Mouse (Mus musculus): ENCODE measurements at regions not wholly inside any gene's neighbourhood (a gene's known extent, or its start where the extent isn't known, plus 50 kb on each side); places are given as distances from the start of the nearest gene placed in this dataset.
A peak's percentile ranks its signal among the peaks of the same experiment; 100 is the strongest.

DNA sequence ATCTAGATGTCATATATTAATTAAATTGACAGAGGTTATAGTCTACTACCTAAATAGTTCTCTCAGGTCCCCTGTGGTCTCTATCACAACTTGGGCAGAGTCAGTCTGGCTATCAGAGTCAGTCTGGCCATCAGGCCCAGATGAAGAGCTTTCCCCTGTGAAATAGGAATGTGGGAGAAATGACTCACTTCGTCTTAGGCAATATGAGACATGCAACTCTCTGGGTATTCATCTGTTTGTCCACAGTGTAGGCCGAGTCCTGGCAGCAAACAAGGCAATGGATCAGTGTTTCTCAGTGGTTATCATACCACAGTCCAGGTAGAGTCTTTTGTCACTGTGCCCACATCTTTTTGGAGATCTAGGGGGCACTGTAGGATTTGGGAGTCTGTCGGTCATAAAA lies 156.0 kb downstream of the Gm10260 start:
- no peak for DNase-seq (ENCODE audit: low read depth)
- TF ChIP-seq POLR2A (IDR thresholded peaks at IDR 0.05; ENCODE audit: borderline replicate concordance, extremely low read depth, insufficient read depth, insufficient read length, poor library complexity, severe bottlenecking) (no peak), CTCF (IDR thresholded peaks at IDR 0.05; ENCODE audit: borderline replicate concordance, extremely low read depth, insufficient read depth, insufficient read length) (no peak)

- no peak for TF ChIP-seq POLR2A (IDR thresholded peaks at IDR 0.05; ENCODE audit: borderline replicate concordance, extremely low read depth, insufficient read depth, insufficient read length, poor library complexity, severe bottlenecking)
- TF ChIP-seq CTCF (IDR thresholded peaks at IDR 0.05; ENCODE audit: borderline replicate concordance, extremely low read depth, insufficient read depth, insufficient read length) = no peak
- no peak for DNase-seq (ENCODE audit: low read depth)
Observed at GRCm38 (mm10) chr13:97601135-97601730, 159.2 kb downstream of the Gm10260 start.

GRCm38 (mm10) chr13:97600136-97600535 lies 160.3 kb downstream of the Gm10260 start:
- no peak for DNase-seq (ENCODE audit: low read depth)
- TF ChIP-seq POLR2A (IDR thresholded peaks at IDR 0.05; ENCODE audit: borderline replicate concordance, extremely low read depth, insufficient read depth, insufficient read length, poor library complexity, severe bottlenecking) = no peak
- no peak for TF ChIP-seq CTCF (IDR thresholded peaks at IDR 0.05; ENCODE audit: borderline replicate concordance, extremely low read depth, insufficient read depth, insufficient read length)

DNA sequence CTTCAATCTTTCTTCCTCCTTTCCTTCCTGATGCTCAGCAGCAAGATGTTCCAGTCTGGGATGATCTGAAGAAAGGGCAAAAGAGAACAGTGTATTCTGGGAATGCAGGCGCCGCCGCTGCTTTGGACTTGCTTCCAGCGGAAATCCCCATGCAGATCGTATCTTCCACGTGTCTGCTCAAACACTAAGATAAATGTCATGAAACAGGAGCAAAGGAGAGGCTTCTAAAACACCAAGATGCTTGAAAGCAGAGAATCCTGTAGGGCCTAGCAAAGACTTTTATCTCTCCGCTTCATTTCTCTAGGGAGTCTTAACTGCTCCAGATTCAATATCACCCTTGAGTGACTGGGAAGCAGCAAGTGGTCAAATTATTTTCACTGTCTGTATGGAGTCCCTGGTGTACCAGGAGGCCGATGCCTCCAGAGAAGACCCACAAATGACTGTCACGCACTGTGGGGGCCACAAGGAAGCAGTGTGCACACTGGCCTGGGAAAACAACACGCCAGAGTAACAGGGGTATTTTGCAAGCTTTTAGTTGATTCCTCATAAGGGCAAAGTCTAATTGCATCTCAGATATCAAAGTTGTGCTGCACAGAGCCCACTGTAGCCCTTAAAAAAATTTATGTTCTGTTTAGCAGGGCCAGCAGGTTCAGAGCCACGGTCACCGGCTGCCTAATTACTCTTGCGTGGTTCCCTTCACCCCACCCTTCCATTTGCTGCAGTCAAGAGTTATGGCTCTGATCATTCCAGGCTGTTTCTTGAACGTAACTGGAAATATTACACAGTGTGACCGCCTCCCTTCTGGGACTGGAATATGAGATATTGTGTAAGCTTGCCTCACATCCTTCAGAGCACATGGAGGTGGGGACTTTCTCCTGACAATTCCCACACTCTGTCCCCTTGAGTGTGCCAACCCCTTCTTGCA lies 161.7 kb downstream of the Gm10260 start:
- no peak for DNase-seq (ENCODE audit: low read depth)
- no peak for TF ChIP-seq CTCF (IDR thresholded peaks at IDR 0.05; ENCODE audit: borderline replicate concordance, extremely low read depth, insufficient read depth, insufficient read length)
- TF ChIP-seq POLR2A (IDR thresholded peaks at IDR 0.05; ENCODE audit: borderline replicate concordance, extremely low read depth, insufficient read depth, insufficient read length, poor library complexity, severe bottlenecking) = no peak

DNA sequence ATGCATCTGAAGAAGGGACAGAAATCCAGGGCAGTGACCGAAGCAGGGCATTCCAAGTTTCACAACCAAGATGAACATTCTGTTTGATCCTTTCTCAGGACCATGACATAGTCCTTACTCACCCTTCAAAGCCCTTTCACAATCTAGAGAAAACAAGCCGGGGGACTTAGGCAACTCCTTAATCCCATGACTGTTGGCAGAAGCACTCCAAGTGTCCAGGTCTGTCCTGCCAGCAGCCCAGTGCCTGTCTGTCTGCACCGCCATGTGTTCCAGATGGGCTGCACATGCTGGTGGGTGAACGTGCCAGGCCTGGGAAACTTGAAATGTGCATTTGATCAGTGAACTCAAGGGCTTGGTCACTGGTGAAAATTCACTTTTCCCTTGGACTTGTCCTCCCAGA lies 165.6 kb downstream of the Gm10260 start:
- TF ChIP-seq CTCF (IDR thresholded peaks at IDR 0.05; ENCODE audit: borderline replicate concordance, extremely low read depth, insufficient read depth, insufficient read length) = no peak
- TF ChIP-seq POLR2A (IDR thresholded peaks at IDR 0.05; ENCODE audit: borderline replicate concordance, extremely low read depth, insufficient read depth, insufficient read length, poor library complexity, severe bottlenecking) = no peak
- no peak for DNase-seq (ENCODE audit: low read depth)

DNA sequence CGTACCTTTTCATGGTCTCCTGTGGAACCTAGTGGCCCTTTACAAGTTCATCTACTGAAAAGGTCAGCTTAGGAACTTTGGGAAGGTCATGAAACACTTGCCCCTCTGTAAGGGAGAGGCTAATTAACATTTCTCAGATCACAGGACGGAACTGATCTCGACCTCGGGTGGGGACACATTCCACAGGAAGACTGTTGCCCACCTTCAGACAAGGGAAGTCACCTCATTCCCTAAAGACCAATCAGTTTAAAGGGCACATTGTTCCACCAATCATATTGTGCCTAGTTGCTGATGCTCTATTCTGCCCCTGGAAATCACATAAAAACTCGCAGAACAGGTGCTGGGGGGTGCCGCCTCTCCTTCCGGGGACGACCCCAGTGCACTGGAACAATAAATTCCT lies 170.8 kb downstream of the Gm10260 start:
- TF ChIP-seq CTCF (IDR thresholded peaks at IDR 0.05; ENCODE audit: borderline replicate concordance, extremely low read depth, insufficient read depth, insufficient read length) (no peak), POLR2A (IDR thresholded peaks at IDR 0.05; ENCODE audit: borderline replicate concordance, extremely low read depth, insufficient read depth, insufficient read length, poor library complexity, severe bottlenecking) (no peak)
- no peak for DNase-seq (ENCODE audit: low read depth)

DNA sequence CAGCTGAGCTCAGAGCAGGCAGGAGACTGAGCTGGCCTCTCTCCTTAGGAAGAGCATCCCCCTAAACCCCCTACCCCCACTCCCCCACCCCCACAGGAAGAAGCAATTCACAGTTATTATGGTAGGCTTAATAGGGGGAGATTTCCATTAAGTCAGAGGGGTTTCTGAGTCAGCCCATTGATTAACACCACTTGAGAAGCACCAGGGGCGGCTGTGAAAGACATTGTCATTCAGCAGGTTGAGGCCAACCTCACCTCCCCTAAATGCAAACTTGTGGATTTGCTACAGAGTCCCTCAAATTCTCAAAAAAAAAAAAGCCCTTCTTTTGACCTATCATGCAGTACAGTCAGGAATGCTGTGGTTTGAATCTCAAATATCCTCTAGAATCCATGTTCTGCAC lies 172.3 kb downstream of the Gm10260 start:
- TF ChIP-seq POLR2A (IDR thresholded peaks at IDR 0.05; ENCODE audit: borderline replicate concordance, extremely low read depth, insufficient read depth, insufficient read length, poor library complexity, severe bottlenecking) = no peak
- TF ChIP-seq CTCF (IDR thresholded peaks at IDR 0.05; ENCODE audit: borderline replicate concordance, extremely low read depth, insufficient read depth, insufficient read length) = no peak
- peak; percentile 30 for DNase-seq (ENCODE audit: low read depth)

- DNase-seq (ENCODE audit: low read depth) = no peak
- TF ChIP-seq CTCF (IDR thresholded peaks at IDR 0.05; ENCODE audit: borderline replicate concordance, extremely low read depth, insufficient read depth, insufficient read length) = peak; percentile 24; the same call in 1 of the 2 replicates
- no peak for TF ChIP-seq POLR2A (IDR thresholded peaks at IDR 0.05; ENCODE audit: borderline replicate concordance, extremely low read depth, insufficient read depth, insufficient read length, poor library complexity, severe bottlenecking)
Observed at GRCm38 (mm10) chr13:97587088-97587487, 173.3 kb downstream of the Gm10260 start.

- DNase-seq (ENCODE audit: low read depth) = no peak
- TF ChIP-seq POLR2A (IDR thresholded peaks at IDR 0.05; ENCODE audit: borderline replicate concordance, extremely low read depth, insufficient read depth, insufficient read length, poor library complexity, severe bottlenecking) (no peak), CTCF (IDR thresholded peaks at IDR 0.05; ENCODE audit: borderline replicate concordance, extremely low read depth, insufficient read depth, insufficient read length) (no peak)
Observed at GRCm38 (mm10) chr13:97584045-97584444, 176.4 kb downstream of the Gm10260 start.

DNA sequence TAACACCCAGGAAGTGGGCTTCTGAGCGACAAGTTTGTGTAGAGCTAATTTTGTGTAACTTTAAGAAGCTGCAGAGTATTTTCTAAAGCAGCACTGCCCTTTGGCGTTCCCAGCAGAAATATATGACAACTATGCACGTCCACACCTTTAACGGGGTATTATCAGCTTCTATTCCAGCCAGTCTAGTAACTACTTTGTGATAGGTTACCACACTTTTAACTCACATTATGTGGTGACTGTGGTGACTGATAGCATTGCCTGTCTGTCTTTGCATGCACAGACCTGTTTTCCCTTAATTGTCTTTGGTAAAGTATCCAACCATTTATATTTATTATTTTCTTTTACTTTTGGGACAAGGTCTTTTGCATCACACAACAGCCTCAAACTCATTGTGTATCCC lies 179.1 kb downstream of the Gm10260 start:
- DNase-seq (ENCODE audit: low read depth) = no peak
- no peak for TF ChIP-seq CTCF (IDR thresholded peaks at IDR 0.05; ENCODE audit: borderline replicate concordance, extremely low read depth, insufficient read depth, insufficient read length)
- no peak for TF ChIP-seq POLR2A (IDR thresholded peaks at IDR 0.05; ENCODE audit: borderline replicate concordance, extremely low read depth, insufficient read depth, insufficient read length, poor library complexity, severe bottlenecking)

GRCm38 (mm10) chr13:97580241-97580874 lies 180.1 kb downstream of the Gm10260 start:
- peak; percentile 30 for DNase-seq (ENCODE audit: low read depth)
- TF ChIP-seq POLR2A (IDR thresholded peaks at IDR 0.05; ENCODE audit: borderline replicate concordance, extremely low read depth, insufficient read depth, insufficient read length, poor library complexity, severe bottlenecking) (no peak), CTCF (IDR thresholded peaks at IDR 0.05; ENCODE audit: borderline replicate concordance, extremely low read depth, insufficient read depth, insufficient read length) (no peak)
